Mouse (Mus musculus) hindbrain, postnatal 0 days (tissue): ENCODE results near the gene 4933425L06Rik. TPM values are rescaled to one million over a fixed set of nuclear protein-coding genes. Genes with fewer than 3 reads are reported as not detected.

ENCODE experiments used
- ATAC-seq: fragments of 200-750 bp; cut with Nextera tagmentation; 2 replicates; pipeline ENCODE4 v1.8.0; 2017; ENCODE audit warnings: mild to moderate bottlenecking, moderate TSS enrichment, moderate library complexity
- DNase-seq: peaks from one replicate; pipeline ENCODE4 v3.0.0-alpha.2; 2015; ENCODE audit warnings: low spot score
- H3K27ac ChIP-seq: fragments of 300-500 bp; sonication (generic); 2 replicates; pipeline ENCODE4 v1.5.1; 2014; ENCODE audit warnings: mild to moderate bottlenecking
- H3K27me3 ChIP-seq: fragments of 300-500 bp; sonication (generic); 2 replicates; pipeline ENCODE4 v1.6.1; 2014; ENCODE audit warnings: low read length, mixed read lengths; ENCODE audit not compliant: insufficient read depth
- H3K36me3 ChIP-seq: fragments of 300-500 bp; sonication (generic); 2 replicates; pipeline ENCODE4 v1.6.1; 2014; ENCODE audit warnings: low read length, mixed read lengths; ENCODE audit not compliant: insufficient read depth
- H3K4me1 ChIP-seq: fragments of 300-500 bp; sonication (generic); 2 replicates; pipeline ENCODE4 v1.6.1; 2014; ENCODE audit warnings: antibody characterized with exemption, low read length, mixed read lengths; ENCODE audit not compliant: insufficient read depth
- H3K4me2 ChIP-seq: fragments of 300-500 bp; sonication (generic); 2 replicates; pipeline ENCODE4 v1.6.1; 2014; ENCODE audit warnings: low read depth, mild to moderate bottlenecking, low read length, moderate library complexity, mixed read lengths
- H3K4me3 ChIP-seq: fragments of 300-500 bp; sonication (generic); 2 replicates; pipeline ENCODE4 v1.5.1; 2014; ENCODE audit warnings: low read length
- H3K9ac ChIP-seq: fragments of 300-500 bp; sonication (generic); replicated peaks from 2 replicates; pipeline ENCODE4 v1.6.1; 2014; ENCODE audit warnings: mild to moderate bottlenecking, low read length, moderate library complexity, mixed read lengths
- H3K9me3 ChIP-seq: fragments of 300-500 bp; sonication (generic); 2 replicates; pipeline ENCODE4 v1.6.1; 2016; ENCODE audit warnings: low read length, mixed read lengths
- CTCF ChIP-seq: IDR thresholded peaks from 2 replicates; pipeline ENCODE4 v1.5.1; 2016; ENCODE audit warnings: antibody characterized with exemption, control low read depth, low read depth
- WGBS: fragments of 180-500 bp; shearing (Covaris S2); extraction: QIAGEN DNeasy Blood & Tissue Kit; methylation state at CpG from one replicate; pipeline ENCODE4 v1.1.7; 2014; 5-methylcytosine and 5-hydroxymethylcytosine counted together
- polyA plus RNA-seq: library from polyadenylated mRNA; unstranded; fragments of >200 nt; fragmentation: Nextera tagmentation; extraction: Ambion mirVana; gene quantifications from 2 replicates; pipeline ENCODE4 v1.2.1, GENCODE M21; 2015
- total RNA-seq: library from RNA; depleted of rRNA; stranded (reverse); fragments of >200 nt; gene quantifications from 2 replicates; pipeline ENCODE4 v1.2.3, GENCODE M21; 2014; rRNA removed

The 4933425L06Rik gene
- total RNA-seq (not detected in 2 replicates), polyA plus RNA-seq (not detected in 2 replicates)

- no peak within 1 kb of the TSS for H3K4me3 ChIP-seq
- WGBS = 93% methylated on average over 10 of the region's 10 CpGs
- ATAC-seq = no peak
- H3K27ac ChIP-seq = no peak within 1 kb of the TSS
- no peak within 1 kb of the TSS for H3K9ac ChIP-seq
- DNase-seq = no peak
- H3K36me3 ChIP-seq = no peaks in the 10 kb centered on the region
- no peak for TF ChIP-seq CTCF
- no peaks in the 10 kb centered on the region for H3K4me1 ChIP-seq
- no peak within 1 kb of the TSS for H3K4me2 ChIP-seq
- H3K9me3 ChIP-seq = no peaks in the 10 kb centered on the region
- no peaks in the 10 kb centered on the region for H3K27me3 ChIP-seq
Measured at GRCm38 (mm10) chr13:105081862-105082261, at the start of gene 4933425L06Rik. TSS of gene 4933425L06Rik (plus strand) at chr13:105082122.

GRCm38 (mm10) chr13:105037816-105038215 is 44.1 kb upstream of the 4933425L06Rik start:
- H3K9ac ChIP-seq = no peak overlapping the region
- DNase-seq = no peak
- no peak for TF ChIP-seq CTCF
- H3K36me3 ChIP-seq = no peaks in the 10 kb centered on the region
- H3K4me3 ChIP-seq = no peak overlapping the region
- no peak for ATAC-seq
- H3K27ac ChIP-seq = no peak overlapping the region
- WGBS = 82% methylated on average over 12 of the region's 12 CpGs
- no peaks in the 10 kb centered on the region for H3K9me3 ChIP-seq
- no peaks in the 10 kb centered on the region; the same call in 1 of the 2 replicates for H3K4me1 ChIP-seq
- no peak overlapping the region for H3K4me2 ChIP-seq
- no peaks in the 10 kb centered on the region for H3K27me3 ChIP-seq

GRCm38 (mm10) chr13:105038334-105038733 is 43.6 kb upstream of the 4933425L06Rik start:
- Histone ChIP-seq H3K27me3 (no peaks in the 10 kb centered on the region), H3K4me2 (no peak overlapping the region), H3K4me1 (no peaks in the 10 kb centered on the region; the same call in 1 of the 2 replicates), H3K9me3 (no peaks in the 10 kb centered on the region), H3K27ac (no peak overlapping the region), H3K9ac (no peak overlapping the region), H3K4me3 (no peak overlapping the region), H3K36me3 (no peaks in the 10 kb centered on the region)
- ATAC-seq (no peak), DNase-seq (no peak)
- 80% methylated on average over 5 of the region's 5 CpGs for WGBS
- no peak for TF ChIP-seq CTCF

- 39% methylated on average over 3 of the region's 3 CpGs for WGBS
- Histone ChIP-seq H3K4me2 (no peak overlapping the region), H3K9me3 (no peaks in the 10 kb centered on the region), H3K36me3 (no peaks in the 10 kb centered on the region), H3K4me1 (no peaks in the 10 kb centered on the region), H3K27me3 (no peaks in the 10 kb centered on the region), H3K27ac (no peak overlapping the region), H3K4me3 (no peak overlapping the region), H3K9ac (no peak overlapping the region)
- DNase-seq (no peak), ATAC-seq (no peak)
- TF ChIP-seq CTCF = no peak
Measured at GRCm38 (mm10) chr13:105043882-105044281, 38.0 kb upstream of the 4933425L06Rik start.

- peaks cover 5% of the 10 kb centered on the region; the same call in 1 of the 2 replicates for H3K4me1 ChIP-seq
- H3K27ac ChIP-seq = no peak overlapping the region
- no peak overlapping the region for H3K9ac ChIP-seq
- no peaks in the 10 kb centered on the region for H3K9me3 ChIP-seq
- no peaks in the 10 kb centered on the region for H3K27me3 ChIP-seq
- ATAC-seq (peak; percentile 37; the same call in 1 of the 2 replicates), DNase-seq (no peak)
- WGBS = 56% methylated on average over 9 of the region's 9 CpGs
- no peak overlapping the region for H3K4me3 ChIP-seq
- H3K4me2 ChIP-seq = no peak overlapping the region
- no peaks in the 10 kb centered on the region for H3K36me3 ChIP-seq
- TF ChIP-seq CTCF = no peak
Measured at GRCm38 (mm10) chr13:105047377-105047776, 34.5 kb upstream of the 4933425L06Rik start.

GRCm38 (mm10) chr13:105048662-105049061 is 33.3 kb upstream of the 4933425L06Rik start:
- WGBS = 71% methylated on average over 8 of the region's 8 CpGs
- Histone ChIP-seq H3K4me3 (no peak overlapping the region), H3K9me3 (no peaks in the 10 kb centered on the region), H3K27ac (no peak overlapping the region), H3K9ac (no peak overlapping the region), H3K4me1 (peaks cover 5% of the 10 kb centered on the region; the same call in 1 of the 2 replicates), H3K4me2 (no peak overlapping the region), H3K36me3 (no peaks in the 10 kb centered on the region), H3K27me3 (no peaks in the 10 kb centered on the region)
- TF ChIP-seq CTCF = peak; percentile 22; the same call in 1 of the 2 replicates
- no peak for DNase-seq
- ATAC-seq = no peak

GRCm38 (mm10) chr13:105051432-105051831 is 30.5 kb upstream of the 4933425L06Rik start:
- Histone ChIP-seq H3K36me3 (no peaks in the 10 kb centered on the region), H3K4me2 (peak overlapping the region; percentile 55), H3K27me3 (no peaks in the 10 kb centered on the region), H3K27ac (no peak overlapping the region), H3K4me3 (peak overlapping the region; percentile 2; the same call in 1 of the 2 replicates), H3K9me3 (no peaks in the 10 kb centered on the region), H3K9ac (no peak overlapping the region), H3K4me1 (peaks cover 5% of the 10 kb centered on the region; the same call in 1 of the 2 replicates)
- no peak for DNase-seq
- no peak for ATAC-seq
- WGBS = 49% methylated on average over 6 of the region's 6 CpGs
- TF ChIP-seq CTCF = no peak
